Mouse (Mus musculus): ENCODE results near the gene Pnrc2. TPM values are rescaled to one million over a fixed set of nuclear protein-coding genes. Genes with fewer than 3 reads are reported as not detected.

Pnrc2 gene
- 205 and 219 TPM in 2 replicates for polyA plus RNA-seq (2016; fragmentation: Nextera tagmentation; extraction: Ambion mirVana)

- no peaks in the 10 kb centered on the region for H3K27me3 ChIP-seq (ENCODE audit: poor library complexity, severe bottlenecking)
- H3K4me3 ChIP-seq, result peak within 1 kb of the TSS; percentile 85
- no peaks in the 10 kb centered on the region for H3K9me3 ChIP-seq
- WGBS, result under 1% methylated on average over 60 of the region's 60 CpGs
- peak; percentile 98 for DNase-seq (ENCODE audit: extremely low spot score, low spot score)
- H3K4me1 ChIP-seq, result peaks cover 65% of the 10 kb centered on the region
- H3K27ac ChIP-seq, result peak within 1 kb of the TSS; percentile 100
- peaks cover 42% of the 10 kb centered on the region for H3K36me3 ChIP-seq (replicated peaks)
These were observed at the start of gene Pnrc2 for GRCm38 (mm10) chr4:135873526-135874202. TSS of gene Pnrc2 (minus strand) at chr4:135873850.

GRCm38 (mm10) chr4:135922190-135922589 is 48.5 kb upstream of the Pnrc2 start:
- Histone ChIP-seq H3K4me3 (peak overlapping the region; percentile 84), H3K27me3 (ENCODE audit: poor library complexity, severe bottlenecking) (no peaks in the 10 kb centered on the region), H3K4me1 (peaks cover 19% of the 10 kb centered on the region), H3K9me3 (no peaks in the 10 kb centered on the region), H3K27ac (no peak overlapping the region), H3K36me3 (replicated peaks) (peaks cover 31% of the 10 kb centered on the region)
- no peak for DNase-seq (ENCODE audit: extremely low spot score, low spot score)
- 96% methylated on average over 1 of the region's 1 CpGs for WGBS

GRCm38 (mm10) chr4:135921257-135922120 is 47.8 kb upstream of the Pnrc2 start:
- peak overlapping the region; percentile 84 for H3K27ac ChIP-seq
- WGBS, result 14% methylated on average over 26 of the region's 26 CpGs

GRCm38 (mm10) chr4:135920304-135921241 is 46.9 kb upstream of the Pnrc2 start, which contains the start of gene Fuca1:
TSS of gene Fuca1 (plus strand) at chr4:135920735.
- Histone ChIP-seq H3K27ac (peak within 1 kb of the TSS; percentile 84), H3K4me1 (peaks cover 21% of the 10 kb centered on the region)

More at GRCm38 (mm10) chr4:135921257-135922120, 47.8 kb upstream of the Pnrc2 start:
- Histone ChIP-seq H3K27me3 (ENCODE audit: poor library complexity, severe bottlenecking) (no peaks in the 10 kb centered on the region), H3K4me1 (peaks cover 21% of the 10 kb centered on the region), H3K9me3 (no peaks in the 10 kb centered on the region), H3K4me3 (peak overlapping the region; percentile 84), H3K36me3 (replicated peaks) (peaks cover 26% of the 10 kb centered on the region)
- peak; percentile 25 for DNase-seq (ENCODE audit: extremely low spot score, low spot score)

GRCm38 (mm10) chr4:135919280-135919639 is 45.6 kb upstream of the Pnrc2 start:
- H3K36me3 ChIP-seq (replicated peaks), result peaks cover 13% of the 10 kb centered on the region
- H3K4me1 ChIP-seq, result peaks cover 21% of the 10 kb centered on the region
- no peak for DNase-seq (ENCODE audit: extremely low spot score, low spot score)
- H3K27me3 ChIP-seq (ENCODE audit: poor library complexity, severe bottlenecking), result no peaks in the 10 kb centered on the region
- H3K27ac ChIP-seq, result no peak overlapping the region
- H3K4me3 ChIP-seq, result no peak overlapping the region
- 98% methylated on average over 3 of the region's 3 CpGs for WGBS
- no peaks in the 10 kb centered on the region for H3K9me3 ChIP-seq

More at GRCm38 (mm10) chr4:135920304-135921241, 46.9 kb upstream of the Pnrc2 start, which contains the start of gene Fuca1:
- Histone ChIP-seq H3K36me3 (replicated peaks) (peaks cover 17% of the 10 kb centered on the region), H3K27me3 (ENCODE audit: poor library complexity, severe bottlenecking) (no peaks in the 10 kb centered on the region), H3K4me3 (peak within 1 kb of the TSS; percentile 84), H3K9me3 (no peaks in the 10 kb centered on the region)
- DNase-seq (ENCODE audit: extremely low spot score, low spot score), result peak; percentile 97
- 3% methylated on average over 60 of the region's 60 CpGs for WGBS

GRCm38 (mm10) chr4:135918635-135919279 is 45.1 kb upstream of the Pnrc2 start:
- H3K27ac ChIP-seq, result no peak overlapping the region

GRCm38 (mm10) chr4:135913433-135913832 is 39.8 kb upstream of the Pnrc2 start:
- Histone ChIP-seq H3K36me3 (replicated peaks) (no peaks in the 10 kb centered on the region), H3K9me3 (no peaks in the 10 kb centered on the region), H3K4me3 (no peak overlapping the region), H3K27ac (peak overlapping the region; percentile 69; the same call in 1 of the 2 replicates), H3K27me3 (ENCODE audit: poor library complexity, severe bottlenecking) (no peaks in the 10 kb centered on the region), H3K4me1 (peaks cover 17% of the 10 kb centered on the region)
- 82% methylated on average over 4 of the region's 4 CpGs for WGBS
- no peak for DNase-seq (ENCODE audit: extremely low spot score, low spot score)

More at GRCm38 (mm10) chr4:135918635-135919279, 45.1 kb upstream of the Pnrc2 start:
- 90% methylated on average over 13 of the region's 13 CpGs for WGBS
- no peaks in the 10 kb centered on the region for H3K27me3 ChIP-seq (ENCODE audit: poor library complexity, severe bottlenecking)
- no peak for DNase-seq (ENCODE audit: extremely low spot score, low spot score)
- no peaks in the 10 kb centered on the region for H3K9me3 ChIP-seq
- H3K36me3 ChIP-seq (replicated peaks), result peaks cover 10% of the 10 kb centered on the region
- peaks cover 21% of the 10 kb centered on the region for H3K4me1 ChIP-seq
- H3K4me3 ChIP-seq, result no peak overlapping the region

- Histone ChIP-seq H3K27ac (peak overlapping the region; percentile 69), H3K27me3 (ENCODE audit: poor library complexity, severe bottlenecking) (no peaks in the 10 kb centered on the region), H3K4me1 (peaks cover 17% of the 10 kb centered on the region), H3K9me3 (no peaks in the 10 kb centered on the region), H3K36me3 (replicated peaks) (no peaks in the 10 kb centered on the region), H3K4me3 (no peak overlapping the region)
- WGBS, result 65% methylated on average over 3 of the region's 3 CpGs
- DNase-seq (ENCODE audit: extremely low spot score, low spot score), result peak; percentile 32
These were observed 39.2 kb upstream of the Pnrc2 start for GRCm38 (mm10) chr4:135912835-135913234.

GRCm38 (mm10) chr4:135912164-135912563 is 38.5 kb upstream of the Pnrc2 start:
- Histone ChIP-seq H3K9me3 (no peaks in the 10 kb centered on the region), H3K4me1 (peaks cover 15% of the 10 kb centered on the region), H3K27me3 (ENCODE audit: poor library complexity, severe bottlenecking) (no peaks in the 10 kb centered on the region), H3K4me3 (no peak overlapping the region), H3K27ac (peak overlapping the region; percentile 69), H3K36me3 (replicated peaks) (no peaks in the 10 kb centered on the region)
- WGBS, result 69% methylated on average over 3 of the region's 3 CpGs
- no peak for DNase-seq (ENCODE audit: extremely low spot score, low spot score)

- 78% methylated on average over 7 of the region's 7 CpGs for WGBS
- peak overlapping the region; percentile 35; the same call in 1 of the 2 replicates for H3K27ac ChIP-seq
- H3K36me3 ChIP-seq (replicated peaks), result no peaks in the 10 kb centered on the region
- no peaks in the 10 kb centered on the region for H3K27me3 ChIP-seq (ENCODE audit: poor library complexity, severe bottlenecking)
- H3K4me1 ChIP-seq, result peaks cover 13% of the 10 kb centered on the region
- H3K4me3 ChIP-seq, result no peak overlapping the region
- no peaks in the 10 kb centered on the region for H3K9me3 ChIP-seq
- DNase-seq (ENCODE audit: extremely low spot score, low spot score), result no peak
These were observed 37.9 kb upstream of the Pnrc2 start for GRCm38 (mm10) chr4:135911531-135911930.

GRCm38 (mm10) chr4:135909326-135910066 is 35.8 kb upstream of the Pnrc2 start:
- no peaks in the 10 kb centered on the region for H3K27me3 ChIP-seq (ENCODE audit: poor library complexity, severe bottlenecking)
- WGBS, result 76% methylated on average over 13 of the region's 13 CpGs
- no peak for DNase-seq (ENCODE audit: extremely low spot score, low spot score)
- peaks cover 13% of the 10 kb centered on the region for H3K4me1 ChIP-seq
- H3K36me3 ChIP-seq (replicated peaks), result no peaks in the 10 kb centered on the region
- no peaks in the 10 kb centered on the region for H3K9me3 ChIP-seq
- H3K4me3 ChIP-seq, result no peak overlapping the region
- H3K27ac ChIP-seq, result no peak overlapping the region
